Mouse (Mus musculus) gonadal fat pad, adult 2 months (tissue): ENCODE data around the gene Caprin2. TPM values are rescaled to one million over a fixed set of nuclear protein-coding genes. Genes with fewer than 3 reads are reported as not detected.

Experiments
- DNase-seq: peaks from one replicate; pipeline ENCODE4 v3.0.0-alpha.2; 2012; ENCODE audit warnings: low read depth
- polyA plus RNA-seq: library from polyadenylated mRNA; depleted of rRNA; stranded (reverse); fragments of >200 nt; gene quantifications from 2 replicates; pipeline ENCODE4 v1.2.3, GENCODE M21; 2012; rRNA removed

Gene Caprin2
- polyA plus RNA-seq, 1 experiment: 12.7 TPM

DNA sequence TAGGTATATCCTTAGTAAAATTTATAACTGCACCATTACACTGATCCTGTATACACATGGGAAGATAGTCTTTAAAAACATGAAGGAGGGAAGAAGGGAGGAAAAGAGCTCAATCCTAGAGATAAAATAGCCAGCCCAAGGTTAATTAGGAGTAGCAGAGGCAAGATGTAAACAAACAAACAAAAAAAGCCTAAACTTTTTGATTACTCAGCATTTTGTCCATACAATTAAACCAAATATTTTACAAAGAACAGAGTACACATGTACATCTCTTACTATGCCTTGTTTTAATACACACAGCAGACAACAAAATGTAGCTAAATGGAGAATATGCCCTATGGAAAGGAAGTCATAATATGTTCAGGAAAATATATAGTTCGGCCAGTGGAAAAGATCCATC, 54.3 kb downstream of the Caprin2 start:
- no peak for DNase-seq

DNA sequence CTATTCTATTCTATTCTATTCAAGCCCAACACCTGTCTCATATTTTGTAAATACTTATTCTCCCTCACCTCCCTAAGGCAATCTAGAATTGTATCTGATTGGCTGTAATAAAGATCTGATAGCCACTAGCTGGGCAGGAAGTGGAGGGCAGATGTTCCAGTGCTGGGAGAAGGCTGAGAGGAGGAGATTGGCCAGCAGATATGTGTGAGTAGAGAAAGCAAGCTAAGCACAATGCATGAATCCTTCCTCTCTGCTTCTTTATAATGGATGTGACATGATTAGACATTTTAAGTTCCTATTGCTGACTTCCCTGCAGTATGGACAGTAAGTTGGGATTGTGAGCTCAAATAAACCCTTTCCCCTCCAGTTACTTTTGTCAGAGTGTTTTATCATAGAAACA, 57.6 kb downstream of the Caprin2 start:
- no peak for DNase-seq

DNA sequence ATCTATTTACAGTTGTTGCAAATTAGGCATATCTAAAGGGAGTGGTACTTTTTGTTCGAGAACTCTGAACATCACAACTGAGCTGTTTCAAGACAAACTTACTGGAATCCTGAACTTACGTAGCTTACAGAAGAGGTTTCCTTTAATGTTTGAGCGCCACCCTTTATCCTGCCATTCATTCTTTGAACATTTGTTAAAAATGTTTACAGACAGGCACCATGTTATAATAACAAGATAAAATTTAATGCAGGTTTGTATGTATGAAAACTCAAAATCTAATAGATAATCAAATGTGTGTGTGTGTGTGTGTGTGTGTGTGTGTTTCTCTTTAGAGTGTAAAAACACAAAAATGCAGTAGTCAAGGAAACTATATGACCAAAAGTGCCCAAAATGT, 64.3 kb downstream of the Caprin2 start:
- DNase-seq: no peak

DNA sequence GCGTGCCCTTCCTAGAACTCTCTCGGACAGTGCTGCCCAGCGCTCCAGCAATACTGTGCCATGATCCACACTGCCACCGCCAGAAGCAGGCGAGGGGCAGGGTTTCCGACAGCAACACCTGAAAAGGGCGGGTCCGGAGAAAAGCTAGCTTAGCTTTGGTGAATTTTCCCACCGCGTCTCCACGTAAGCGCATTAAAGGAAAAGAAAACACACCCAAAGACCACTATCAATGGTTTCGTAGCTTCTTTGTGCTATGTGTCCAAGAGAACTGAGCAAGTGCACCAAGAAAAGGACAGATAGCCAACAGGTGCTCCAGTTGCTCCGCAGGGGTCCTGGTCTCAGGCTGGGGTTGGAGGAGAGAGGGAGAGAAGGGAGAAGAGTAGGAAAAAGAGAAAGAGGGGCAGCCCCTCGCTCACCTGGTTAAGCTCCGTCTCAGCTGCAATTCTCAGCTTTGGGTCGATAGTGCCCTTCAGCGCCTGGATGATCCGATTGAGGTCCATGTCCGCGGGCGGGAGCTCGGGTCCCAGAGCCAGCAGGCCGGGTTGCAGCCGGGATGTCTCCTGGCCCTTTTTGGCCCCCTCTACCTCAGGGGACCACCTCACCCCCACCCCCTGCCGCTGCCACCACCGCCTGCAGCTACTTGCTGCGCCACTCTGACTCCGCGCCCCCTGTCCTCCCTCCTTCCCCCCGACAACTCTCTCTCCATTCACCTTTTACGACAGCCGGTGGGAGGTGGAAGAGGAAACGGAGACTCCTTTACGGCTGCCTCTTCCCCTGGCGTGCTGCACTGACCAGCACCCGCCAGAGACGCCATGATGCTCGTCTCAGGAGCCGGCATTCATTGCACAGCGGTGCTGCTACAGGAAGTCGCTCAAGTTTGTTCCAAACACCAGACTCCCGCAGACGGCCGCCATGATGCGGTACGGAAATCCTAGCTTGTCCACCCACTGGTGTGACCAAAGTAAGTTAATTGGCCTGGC, 65.0 kb downstream of the Caprin2 start, which contains the start of gene Ipo8:
Ipo8 (minus strand) TSS at position 720 of the 980 bp plus-strand sequence.
- DNase-seq: peak; percentile 63

DNA sequence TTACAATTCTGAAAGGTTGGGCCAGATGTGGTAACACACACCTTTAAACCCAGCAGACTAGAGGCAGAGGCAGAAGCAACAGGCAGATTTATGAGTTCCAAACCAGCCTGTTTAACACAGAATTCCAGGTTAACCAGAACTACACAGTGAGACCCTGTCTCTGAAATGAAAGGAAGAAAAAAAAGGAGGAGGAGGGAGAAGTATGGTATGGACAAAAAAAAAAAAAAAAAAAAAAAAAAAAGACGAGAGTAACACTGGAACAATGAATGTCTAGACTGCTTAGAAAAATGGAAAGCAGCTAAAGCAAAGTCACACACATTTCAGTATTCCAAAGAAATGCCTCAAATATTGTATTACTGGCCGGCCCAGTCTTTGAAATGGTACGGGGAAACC, 65.7 kb downstream of the Caprin2 start:
- no peak for DNase-seq

DNA sequence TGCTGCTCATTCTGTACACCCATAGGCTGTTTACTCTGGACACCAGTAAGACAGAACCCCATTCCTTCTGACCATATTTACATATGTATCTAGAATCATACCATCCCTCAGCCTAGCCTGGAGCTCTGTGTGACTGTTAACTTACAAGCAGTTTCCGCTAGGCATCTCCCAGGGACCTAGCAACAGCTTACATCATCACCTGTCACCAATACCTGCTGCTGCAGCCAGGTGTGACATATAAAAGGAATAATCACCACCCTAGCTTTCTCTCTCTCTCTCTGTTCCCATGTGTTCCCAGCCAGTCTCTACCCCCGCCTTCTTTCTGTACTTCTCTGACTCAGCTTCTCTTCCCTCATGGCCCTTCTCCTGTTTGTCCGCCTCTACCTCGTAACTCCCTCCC, 69.9 kb downstream of the Caprin2 start:
- no peak for DNase-seq

DNA sequence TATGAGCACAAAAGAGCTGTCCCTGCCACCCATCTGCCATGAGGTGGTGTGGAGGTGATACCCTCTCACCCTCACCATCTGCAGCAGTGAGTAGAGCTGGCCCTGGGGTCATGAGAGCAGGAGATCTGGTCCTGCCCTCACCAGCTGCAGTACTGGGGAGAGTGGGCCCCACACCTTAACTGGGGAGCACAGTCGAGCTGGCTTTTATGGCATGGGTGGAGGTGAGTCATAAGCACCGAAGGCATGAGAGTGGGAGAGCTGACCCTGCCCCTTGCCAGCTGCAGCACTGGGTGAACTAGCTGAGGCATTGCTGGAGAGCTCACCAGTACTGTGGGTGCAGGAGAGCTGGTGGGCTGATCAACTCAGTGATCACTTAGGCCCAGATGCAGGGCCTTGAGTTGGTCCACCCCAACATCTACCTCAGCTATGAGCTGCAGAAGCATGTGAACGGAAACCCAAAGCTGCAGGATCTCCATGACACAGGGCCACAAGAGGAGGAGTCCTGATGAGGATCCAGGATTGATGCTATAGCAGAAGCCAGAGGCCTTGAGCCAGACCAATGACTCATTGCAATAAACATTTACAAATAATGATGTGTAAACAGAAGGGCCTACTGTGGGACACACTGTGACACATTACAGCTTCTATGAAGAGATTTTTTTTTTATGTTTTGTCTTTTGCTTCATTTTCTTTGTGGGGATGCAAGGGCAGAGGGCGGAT, 77.3 kb downstream of the Caprin2 start:
- DNase-seq: no peak

DNA sequence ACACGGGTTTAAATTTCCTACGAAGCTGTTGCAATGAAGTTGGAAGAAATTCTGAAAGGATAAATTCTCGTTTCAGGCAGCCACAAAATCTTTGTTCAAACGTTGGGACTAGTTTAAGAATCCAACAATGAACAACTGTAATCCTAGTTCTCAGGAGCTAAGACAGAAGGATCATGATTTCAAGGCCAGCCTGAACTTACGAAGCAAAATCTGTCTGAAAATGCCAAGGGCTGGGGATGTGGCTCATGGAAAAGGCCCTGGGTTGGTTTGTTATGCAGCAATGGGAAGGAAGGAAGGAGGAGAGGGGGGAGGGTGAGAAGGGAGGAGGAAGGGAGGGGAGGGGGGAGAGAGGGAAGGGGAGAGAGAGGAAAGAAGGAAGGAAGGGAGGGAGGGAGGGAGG, 79.3 kb downstream of the Caprin2 start:
- DNase-seq: no peak

DNA sequence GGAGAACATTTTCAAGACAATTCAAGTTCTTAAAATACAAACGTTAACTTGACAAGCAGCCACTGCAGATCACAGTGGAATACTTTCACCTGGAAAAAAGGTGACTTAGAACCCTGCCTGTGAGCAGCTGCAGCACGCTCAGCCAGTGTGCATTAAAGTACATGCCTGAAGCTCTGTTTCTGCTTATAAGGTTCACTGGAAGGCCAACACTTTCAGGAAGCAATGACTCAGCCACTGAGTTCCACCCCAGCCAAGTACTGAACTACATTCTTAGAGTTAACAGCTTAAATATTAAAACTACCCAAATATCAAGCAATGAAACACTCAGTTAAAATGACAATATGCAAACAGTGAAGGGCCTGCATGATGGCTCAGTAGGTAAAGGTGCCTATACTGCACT, 84.9 kb downstream of the Caprin2 start:
- DNase-seq: no peak

DNA sequence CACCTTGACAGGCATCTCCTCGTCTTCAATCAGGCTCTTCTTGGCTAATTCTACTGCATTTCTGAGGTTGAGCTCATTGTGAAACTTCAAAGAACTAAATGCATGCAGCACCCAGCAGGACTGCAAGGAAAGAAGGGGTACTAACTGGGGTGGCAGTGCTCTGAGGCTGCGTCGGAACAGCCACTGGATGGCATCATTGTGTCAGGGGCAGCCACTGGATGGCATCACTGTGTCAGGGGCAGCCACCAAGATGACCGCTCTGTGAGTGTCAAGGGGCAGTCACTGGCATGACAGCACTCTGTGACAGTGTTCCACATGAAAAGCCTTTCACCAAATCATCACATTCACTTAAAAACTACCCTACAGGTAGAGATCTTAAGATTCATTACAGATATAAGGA, 96.3 kb downstream of the Caprin2 start:
- DNase-seq: no peak

DNA sequence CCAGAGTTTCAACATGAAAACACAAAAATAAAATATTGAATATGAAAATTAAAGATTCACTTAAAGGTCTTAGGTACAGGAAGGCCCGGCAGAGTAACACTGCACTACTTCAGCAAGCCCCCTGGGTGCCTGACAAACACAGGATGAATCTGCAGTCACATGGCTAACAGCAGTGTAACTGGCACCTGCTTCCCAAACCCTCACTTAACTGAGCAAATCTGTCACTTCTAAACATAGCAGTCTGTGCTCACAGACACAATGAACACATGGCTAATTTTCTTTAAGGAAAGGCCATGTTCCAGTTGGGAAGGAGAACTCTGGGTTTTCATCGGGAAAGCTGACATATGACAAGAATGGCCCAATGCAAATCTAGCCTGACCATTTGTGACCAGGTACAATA, 100.9 kb downstream of the Caprin2 start:
- no peak for DNase-seq

Other genes with a start within 250 kb of the Caprin2 start
- gene Ipo8, start 64.8 kb downstream of the Caprin2 start, polyA plus RNA-seq: 11.0 and 13.5 TPM in 2 replicates
- gene Sinhcaf, start 50.2 kb upstream of the Caprin2 start, polyA plus RNA-seq: 3.6 and 5.3 TPM in 2 replicates
- gene Dennd5b, start 205.4 kb upstream of the Caprin2 start, polyA plus RNA-seq: 3.6 and 6.0 TPM in 2 replicates
- not detected in 2 replicates for gene Gm10203, start 233.9 kb upstream of the Caprin2 start, polyA plus RNA-seq
- 16.8 and 16.9 TPM in 2 replicates for gene Etfbkmt, start 243.6 kb upstream of the Caprin2 start, polyA plus RNA-seq